Mouse (Mus musculus) CD4-positive, CD25-positive, alpha-beta regulatory T cell, adult 2 months (primary cell): ENCODE results near the gene Cradd.
A peak's percentile ranks its signal among the peaks of the same experiment; 100 is the strongest.

ENCODE experiments used
- DNase-seq: peaks from one replicate; pipeline ENCODE4 v3.0.0-alpha.2; 2012; ENCODE audit warnings: low read depth, low spot score

Gene Cradd

GRCm38 (mm10) chr10:95306824-95307552 is 16.9 kb downstream of the Cradd start:
- no peak for DNase-seq

GRCm38 (mm10) chr10:95304240-95304639 is 19.7 kb downstream of the Cradd start:
- no peak for DNase-seq

GRCm38 (mm10) chr10:95302211-95303163 is 21.4 kb downstream of the Cradd start:
- no peak for DNase-seq

GRCm38 (mm10) chr10:95300178-95300793 is 23.6 kb downstream of the Cradd start:
- no peak for DNase-seq

- peak; percentile 20 for DNase-seq
Observed at GRCm38 (mm10) chr10:95299808-95300133, 24.2 kb downstream of the Cradd start.

GRCm38 (mm10) chr10:95299010-95299807 is 24.7 kb downstream of the Cradd start:
- DNase-seq, result no peak

GRCm38 (mm10) chr10:95298504-95298903 is 25.4 kb downstream of the Cradd start:
- DNase-seq, result no peak

GRCm38 (mm10) chr10:95297690-95298104 is 26.2 kb downstream of the Cradd start:
- DNase-seq, result no peak

GRCm38 (mm10) chr10:95297024-95297423 is 26.9 kb downstream of the Cradd start:
- DNase-seq, result no peak

- DNase-seq, result no peak
Observed at GRCm38 (mm10) chr10:95293261-95293660, 30.7 kb downstream of the Cradd start.

GRCm38 (mm10) chr10:95292269-95292668 is 31.7 kb downstream of the Cradd start:
- DNase-seq, result peak; percentile 36

- no peak for DNase-seq
Observed at GRCm38 (mm10) chr10:95291133-95291876, 32.6 kb downstream of the Cradd start.

- no peak for DNase-seq
Observed at GRCm38 (mm10) chr10:95289819-95290218, 34.1 kb downstream of the Cradd start.

GRCm38 (mm10) chr10:95288206-95288605 is 35.7 kb downstream of the Cradd start:
- DNase-seq, result no peak

GRCm38 (mm10) chr10:95287351-95287750 is 36.6 kb downstream of the Cradd start:
- no peak for DNase-seq

- peak; percentile 35 for DNase-seq
Observed at GRCm38 (mm10) chr10:95283434-95283833, 40.5 kb downstream of the Cradd start.

GRCm38 (mm10) chr10:95281996-95282395 is 41.9 kb downstream of the Cradd start:
- DNase-seq, result no peak

- DNase-seq, result no peak
Observed at GRCm38 (mm10) chr10:95281466-95281990, 42.4 kb downstream of the Cradd start.

- DNase-seq, result no peak
Observed at GRCm38 (mm10) chr10:95280327-95280726, 43.6 kb downstream of the Cradd start.

GRCm38 (mm10) chr10:95279459-95279858 is 44.5 kb downstream of the Cradd start:
- DNase-seq, result no peak
